ENCODE assay signal across 8 mouse cellular contexts in genomic region chr10:96033356-96033984, GRCm38 (mm10).
DNase-seq lines count a peak whose midpoint lies in the region; ATAC-seq and TF ChIP-seq lines count a peak whose summit lies in the region.

No protein-coding gene starts in this region.

- peak; percentile 18 for DNase-seq in thymus, postnatal 14 days
- no peak for DNase-seq in thymus, adult 18-20 months
- DNase-seq in limb, embryonic 11.5 days (ENCODE audit: low spot score) = peak; percentile 43

- H3K4me2 ChIP-seq in intestine, postnatal 0 days (replicated peaks; ENCODE audit: low read depth) = no peak overlapping the region
- H3K4me2 ChIP-seq in limb, embryonic 11.5 days (ENCODE audit: low read depth, severe bottlenecking) = no peak overlapping the region

- peaks cover 17% of the 10 kb centered on the region for H3K36me3 ChIP-seq in intestine, postnatal 0 days (ENCODE audit: control insufficient read depth, insufficient read depth)
- no peaks in the 10 kb centered on the region for H3K36me3 ChIP-seq in limb, embryonic 11.5 days (ENCODE audit: control insufficient read depth, insufficient read depth, low read length)

- no peak overlapping the region for H3K27ac ChIP-seq in bone marrow macrophage, adult 2 months (ENCODE audit: insufficient read depth, low read depth, low read length)
- no peak overlapping the region for H3K27ac ChIP-seq in intestine, postnatal 0 days (ENCODE audit: low read depth, low read length)
- H3K27ac ChIP-seq in limb, embryonic 11.5 days (replicated peaks; ENCODE audit: low read depth, low read length) = no peak overlapping the region

- H3K4me1 ChIP-seq in bone marrow macrophage, adult 2 months (ENCODE audit: control insufficient read depth, insufficient read depth, low read length) = peaks cover 6% of the 10 kb centered on the region
- H3K4me1 ChIP-seq in intestine, postnatal 0 days (replicated peaks; ENCODE audit: control insufficient read depth, insufficient read depth, low read length) = no peaks in the 10 kb centered on the region
- no peaks in the 10 kb centered on the region for H3K4me1 ChIP-seq in limb, embryonic 11.5 days (ENCODE audit: control insufficient read depth, insufficient read depth, low read length)

- WGBS in intestine, postnatal 0 days = 60% methylated on average over 10 of the region's 10 CpGs
- 53% methylated on average over 10 of the region's 10 CpGs for WGBS in limb, embryonic 11.5 days

- no peak overlapping the region for H3K9ac ChIP-seq in intestine, postnatal 0 days (ENCODE audit: low read depth, low read length)
- H3K9ac ChIP-seq in limb, embryonic 11.5 days (ENCODE audit: low read length) = no peak overlapping the region

- no peak overlapping the region for H3K4me3 ChIP-seq in bone marrow macrophage, adult 2 months (ENCODE audit: insufficient read depth, low read length)
- no peak overlapping the region for H3K4me3 ChIP-seq in intestine, postnatal 0 days (ENCODE audit: low read depth, low read length)
- no peak overlapping the region for H3K4me3 ChIP-seq in limb, embryonic 11.5 days (ENCODE audit: low read depth, low read length)

- TF ChIP-seq CTCF in bone marrow macrophage, adult 2 months (IDR thresholded peaks at IDR 0.05; ENCODE audit: low read depth, low read length) = peak; percentile 25; the same call in 1 of the 2 replicates
- TF ChIP-seq CTCF in intestine, postnatal 0 days (IDR thresholded peaks at IDR 0.05; ENCODE audit: low read depth) = peak; percentile 85

- no peaks in the 10 kb centered on the region for H3K9me3 ChIP-seq in intestine, postnatal 0 days (ENCODE audit: control insufficient read depth)
- H3K9me3 ChIP-seq in limb, embryonic 11.5 days (ENCODE audit: control insufficient read depth, low read length) = no peaks in the 10 kb centered on the region

- H3K27me3 ChIP-seq in intestine, postnatal 0 days (replicated peaks; ENCODE audit: control insufficient read depth, insufficient read depth, low read length) = no peaks in the 10 kb centered on the region
- H3K27me3 ChIP-seq in limb, embryonic 11.5 days (ENCODE audit: control insufficient read depth, insufficient read depth, low read length) = no peaks in the 10 kb centered on the region

- no peak for TF ChIP-seq POLR2A in bone marrow macrophage, adult 2 months (IDR thresholded peaks at IDR 0.05; ENCODE audit: borderline replicate concordance, low read depth, low read length)

- ATAC-seq in erythroid progenitor cell, adult 5-6 weeks (replicated peaks; ENCODE audit: low FRiP score, poor library complexity, severe bottlenecking) = 0 out of 2 replicates have a peak, but pooled peaks have one; percentile 19
- no peak for ATAC-seq in intestine, postnatal 0 days
- ATAC-seq in limb, embryonic 11.5 days (ENCODE audit: insufficient number of reproducible peaks, low FRiP score, low TSS enrichment, low read depth) = no peak
- 0 out of 2 replicates have a peak, but pooled peaks have one; percentile 53 for ATAC-seq in monocyte, adult 5-6 weeks (replicated peaks; ENCODE audit: insufficient number of reproducible peaks, low FRiP score, low TSS enrichment, poor library complexity, severe bottlenecking)
- no peak for ATAC-seq in inflammation-experienced regulatory T-cells, adult 6 months

Comparison
In these comparisons a context has a peak if more than half of its experiments do, and no peak if none do; other contexts are left out.
1. DNase-seq: peak in thymus, postnatal 14 days (single experiment) and limb, embryonic 11.5 days (single experiment); none in thymus, adult 18-20 months (0 of 2).
2. ATAC-seq: peak in erythroid progenitor cell, adult 5-6 weeks (single experiment) and monocyte, adult 5-6 weeks (single experiment); none in intestine, postnatal 0 days (single experiment), limb, embryonic 11.5 days (single experiment) and inflammation-experienced regulatory T-cells, adult 6 months (single experiment).